Mouse (Mus musculus) 416B (cell line): ENCODE measurements around the gene Pla2g12a.

Experiments
- DNase-seq: peaks from one replicate; pipeline ENCODE4 v3.0.0; 2011; ENCODE audit warnings: low read depth

The Pla2g12a gene

DNA sequence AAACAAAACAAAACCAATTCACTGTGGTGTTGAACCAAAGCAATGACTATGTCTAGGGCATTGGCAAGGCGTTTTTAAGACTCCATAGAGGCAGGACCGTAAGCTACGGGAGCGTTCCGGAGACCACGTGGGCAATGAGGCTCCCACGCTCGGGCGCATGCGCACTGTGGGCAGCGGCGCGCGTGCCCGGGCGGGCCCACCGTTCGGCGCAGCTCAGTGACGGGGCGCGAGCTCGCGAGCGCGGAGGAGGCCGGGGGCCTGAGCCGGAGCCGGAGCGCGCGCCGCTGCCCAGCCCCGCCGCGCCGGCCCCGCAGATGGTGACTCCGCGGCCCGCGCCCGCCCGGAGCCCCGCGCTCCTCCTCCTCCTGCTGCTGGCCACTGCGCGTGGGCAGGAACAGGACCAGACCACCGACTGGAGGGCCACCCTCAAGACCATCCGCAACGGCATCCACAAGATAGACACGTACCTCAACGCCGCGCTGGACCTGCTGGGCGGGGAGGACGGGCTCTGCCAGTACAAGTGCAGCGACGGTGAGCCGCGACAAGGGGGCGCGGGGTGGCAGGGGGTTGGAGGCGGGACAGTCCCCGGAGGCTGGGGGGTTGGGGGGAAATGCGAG is at the start of gene Pla2g12a:
Gene Pla2g12a (plus strand): TSS at position 202 of the 617 bp plus-strand sequence.
- DNase-seq, result peak; percentile 77

DNA sequence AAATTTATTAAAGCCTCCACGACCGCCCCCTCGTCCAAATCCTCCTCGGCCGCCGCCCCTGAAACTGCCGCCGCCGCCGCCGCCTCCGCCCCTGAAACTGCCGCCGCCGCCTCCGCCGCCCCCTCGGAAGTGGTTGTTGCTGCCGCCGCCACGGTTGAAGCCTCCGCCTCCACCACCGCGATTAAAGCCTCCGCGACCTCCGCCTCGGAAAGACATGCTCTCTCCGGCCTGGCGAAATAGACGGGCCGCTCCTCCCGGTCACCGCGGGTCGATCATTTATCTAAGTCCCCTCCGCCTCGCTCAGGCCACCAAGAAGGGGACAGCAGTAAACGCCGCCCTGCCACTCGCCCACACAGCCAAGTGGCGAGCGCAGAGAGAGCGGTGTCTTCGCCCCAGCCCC is 47.8 kb upstream of the Pla2g12a start:
- DNase-seq, result no peak

- peak; percentile 97 for DNase-seq
These were observed 47.3 kb upstream of the Pla2g12a start, which contains the start of gene Gar1 for GRCm38 (mm10) chr3:129831035-129831568. Gene Gar1 (minus strand): TSS chr3:129831396.

GRCm38 (mm10) chr3:129835388-129835934 is 42.9 kb upstream of the Pla2g12a start, which contains the start of gene Cfi:
Gene Cfi (plus strand): TSS chr3:129835884.
- no peak for DNase-seq

GRCm38 (mm10) chr3:129836051-129836697 is 42.2 kb upstream of the Pla2g12a start:
- no peak for DNase-seq

DNA sequence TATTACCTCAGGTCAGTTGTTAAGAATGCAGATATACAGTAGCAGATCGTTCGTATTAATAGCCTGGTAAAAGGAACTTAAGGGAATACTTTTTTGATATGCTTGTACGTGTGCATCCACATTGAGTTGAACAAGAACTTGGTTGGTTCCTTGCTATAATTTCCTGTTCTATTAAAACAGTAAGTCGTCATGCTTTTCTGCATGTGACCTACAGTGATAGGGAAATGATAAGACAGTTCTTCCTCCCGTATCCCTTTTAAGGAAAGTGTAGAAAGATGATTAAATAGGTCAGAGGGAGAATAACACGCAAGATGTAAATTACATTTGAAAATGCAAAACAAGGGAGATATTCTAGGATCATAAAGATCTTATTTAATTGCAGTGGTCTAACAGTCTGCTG is 41.4 kb upstream of the Pla2g12a start:
- DNase-seq, result no peak

DNA sequence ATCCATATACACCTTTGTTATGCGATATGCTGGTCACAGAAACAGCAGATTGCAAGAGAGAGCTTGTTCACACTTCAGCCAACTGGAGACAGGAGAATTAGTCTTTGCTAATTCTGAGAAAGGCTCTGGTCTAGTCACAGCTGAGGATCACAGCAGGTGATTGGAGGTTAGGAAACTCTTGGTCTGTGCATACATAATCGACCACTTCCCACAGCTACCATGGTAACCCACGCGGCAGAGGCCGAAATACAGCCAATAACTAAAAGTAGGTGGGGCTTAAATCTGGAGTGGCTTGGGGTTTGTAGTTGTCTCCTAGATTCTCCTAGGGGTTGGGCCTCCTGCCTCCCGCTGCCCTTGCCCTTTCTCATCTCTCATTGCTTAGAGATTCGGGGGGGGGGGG is 40.4 kb upstream of the Pla2g12a start:
- DNase-seq, result no peak

DNA sequence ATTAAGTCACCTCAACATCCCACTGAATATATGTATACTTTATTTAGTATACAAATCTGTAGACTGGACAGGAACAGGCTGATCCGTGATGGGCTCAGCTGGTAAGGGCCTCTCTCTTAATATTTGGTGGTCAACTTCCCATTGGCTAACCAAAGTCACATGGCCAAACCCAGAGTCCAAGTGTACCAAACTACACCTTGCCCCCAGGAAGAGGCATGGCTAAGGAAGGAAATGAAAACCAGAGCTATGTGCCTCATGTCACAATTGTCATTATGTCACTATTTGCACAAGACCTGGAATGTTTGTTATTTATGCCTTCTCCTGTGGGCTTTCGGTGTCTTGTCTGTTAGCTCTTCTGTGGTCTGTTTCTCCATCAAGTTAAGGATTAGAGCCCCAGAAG is 32.5 kb upstream of the Pla2g12a start:
- DNase-seq, result peak; percentile 48

DNA sequence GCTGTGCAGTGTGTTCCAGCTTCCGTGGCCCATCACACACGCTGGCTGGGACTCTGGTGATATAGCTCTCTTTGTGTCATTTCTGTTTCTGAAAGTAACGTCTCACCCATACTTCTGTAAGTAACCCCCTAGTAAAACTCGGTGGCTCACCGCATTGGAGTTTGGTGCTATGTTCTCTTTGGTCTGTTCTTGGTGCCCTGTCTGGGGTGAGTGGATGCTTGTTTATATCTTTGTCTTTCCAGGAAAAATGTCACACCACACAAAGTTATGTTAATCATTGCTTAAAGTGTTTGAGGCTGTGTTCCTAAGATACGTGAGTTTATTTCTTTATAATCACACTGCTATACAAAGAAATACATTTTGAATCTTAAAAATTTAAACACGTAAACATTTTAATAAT is 31.6 kb upstream of the Pla2g12a start:
- DNase-seq, result no peak

DNA sequence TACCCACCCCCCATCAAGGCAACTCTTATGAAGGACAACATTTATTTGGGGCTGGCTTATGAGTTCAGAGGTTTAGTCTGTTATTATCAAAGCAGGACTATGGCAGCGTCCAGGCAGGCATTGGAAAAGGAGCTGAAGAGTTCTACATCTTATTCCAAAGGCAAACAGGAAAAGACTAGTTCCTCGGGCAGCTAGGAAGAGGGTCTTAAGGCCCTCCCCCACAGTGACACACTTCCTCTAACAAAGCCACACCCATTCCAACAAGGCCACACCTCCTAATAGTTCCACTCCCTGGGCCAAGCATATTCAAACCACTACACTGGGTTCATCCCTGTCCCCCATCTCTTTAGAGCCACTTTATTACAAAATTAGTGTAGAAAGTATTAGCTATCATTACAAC is 15.8 kb upstream of the Pla2g12a start:
- DNase-seq, result peak; percentile 55

DNA sequence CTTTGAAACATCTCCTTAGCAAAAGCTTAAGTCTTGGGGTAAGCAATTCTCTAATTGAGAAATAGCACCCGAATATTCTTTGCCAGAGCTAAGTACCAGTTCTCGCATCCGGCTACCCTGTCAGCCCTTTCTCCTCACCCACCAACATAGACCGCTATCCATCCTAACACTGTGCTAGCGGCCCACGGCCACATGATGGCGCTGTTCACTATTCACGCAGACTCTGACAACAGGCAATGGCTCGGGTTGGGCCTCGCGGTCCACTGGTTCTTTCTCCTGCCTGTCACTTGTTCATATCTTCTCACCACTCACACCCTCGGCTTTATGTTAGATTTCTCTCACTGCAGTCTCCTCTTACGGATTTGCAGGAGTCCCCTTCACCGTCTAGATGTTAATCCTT is 14.7 kb upstream of the Pla2g12a start:
- DNase-seq, result peak; percentile 57

DNA sequence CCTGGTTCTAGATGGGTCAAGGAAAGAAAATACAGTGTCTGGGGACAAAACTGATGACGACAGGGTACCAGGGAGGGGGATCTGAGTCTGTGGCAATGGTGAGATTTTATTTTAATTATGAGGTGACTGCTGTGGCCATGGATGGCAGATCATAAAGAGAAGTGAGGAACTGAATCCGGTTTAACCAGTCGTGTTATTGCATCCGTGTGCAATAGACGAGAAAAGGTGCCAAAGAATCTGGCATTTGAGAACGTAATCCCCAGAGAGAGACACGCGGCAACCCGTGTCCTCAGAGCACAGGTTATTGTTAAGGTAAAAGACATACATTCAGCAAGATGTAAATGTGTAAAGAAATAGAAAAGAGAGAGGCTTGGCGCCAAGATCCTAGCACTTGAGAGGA is 1.1 kb upstream of the Pla2g12a start:
- DNase-seq, result no peak

DNA sequence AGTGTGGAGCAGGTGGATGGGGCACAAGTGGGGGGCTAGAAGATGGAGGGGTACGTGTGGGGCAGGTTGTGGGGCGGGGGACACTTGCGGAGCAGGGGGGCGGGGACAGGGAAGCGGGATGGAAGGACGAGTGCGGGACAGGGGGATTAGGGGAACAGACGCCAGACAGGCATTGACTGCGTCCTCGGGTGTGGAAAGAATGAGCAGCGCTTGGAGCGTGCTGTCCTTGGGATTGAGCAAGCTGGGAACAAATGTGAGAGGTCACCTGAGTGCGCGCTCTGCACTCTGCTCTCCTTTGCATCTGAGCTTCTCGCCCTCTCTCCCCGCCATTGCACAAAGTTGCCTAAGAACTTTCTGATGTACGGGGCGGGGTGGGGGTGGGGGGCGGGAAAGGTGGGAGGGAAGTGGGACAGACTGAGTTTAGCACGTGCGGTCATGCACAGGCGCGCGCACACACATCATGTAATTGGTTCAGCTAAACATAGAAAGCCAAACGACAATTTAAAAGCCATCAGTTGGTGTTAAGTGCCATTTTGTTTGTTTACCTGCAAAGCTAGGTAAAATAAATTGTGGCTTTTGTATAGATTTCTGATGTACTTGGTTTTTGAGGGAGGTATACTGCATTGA is 838 bp downstream of the Pla2g12a start:
- DNase-seq, result peak; percentile 29

DNA sequence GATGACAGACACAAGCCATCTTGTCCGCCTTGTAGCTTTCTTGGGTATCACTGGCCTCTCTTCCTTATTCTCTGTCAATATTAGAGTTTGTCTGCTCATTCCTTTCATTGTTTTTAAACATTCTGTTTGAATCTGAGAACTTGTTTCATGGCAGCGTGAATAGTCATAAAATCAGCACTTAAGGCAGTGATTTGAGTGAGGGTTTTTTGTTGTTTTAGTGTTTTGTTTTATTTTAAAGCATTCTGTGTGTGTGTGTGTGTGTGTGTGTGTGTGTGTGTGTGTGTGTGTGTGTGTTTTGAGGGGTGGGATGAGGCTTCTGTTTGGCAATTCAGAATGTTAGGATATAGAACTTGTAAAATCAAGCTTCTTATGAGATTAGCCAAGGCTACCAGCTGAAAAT is 1.5 kb downstream of the Pla2g12a start:
- no peak for DNase-seq

DNA sequence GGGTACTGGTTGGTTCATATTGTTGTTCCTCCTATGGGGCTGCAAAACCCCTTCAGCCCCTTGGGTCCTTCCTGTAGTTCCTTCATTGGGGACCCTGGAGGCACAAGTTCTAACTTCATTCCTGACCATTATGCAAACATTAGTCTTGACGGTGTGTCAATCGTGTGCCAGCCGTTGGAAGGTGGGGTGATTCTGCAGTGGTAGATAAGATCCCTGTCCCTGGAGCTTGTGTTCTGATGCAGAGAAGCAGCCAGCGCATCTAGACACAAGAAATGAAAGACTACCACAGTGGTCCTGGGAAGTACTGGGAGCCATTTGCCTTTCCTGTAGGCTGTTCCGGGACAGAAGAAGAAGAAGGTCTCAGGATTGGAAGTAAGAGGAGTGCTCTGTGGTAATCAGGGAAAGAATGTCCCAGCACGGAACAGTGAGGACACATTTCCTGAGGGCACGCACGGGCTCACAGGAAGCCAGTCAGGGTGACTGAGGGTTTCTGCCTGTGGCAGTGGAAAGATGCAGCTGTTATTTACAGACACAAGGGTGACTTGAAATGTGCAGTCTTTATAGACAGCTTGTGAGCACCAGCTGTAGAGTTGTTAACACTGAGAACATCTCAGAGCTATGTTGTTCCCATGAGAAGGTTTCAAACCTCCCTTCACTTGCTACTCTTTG is 2.7 kb downstream of the Pla2g12a start:
- DNase-seq, result peak; percentile 40

- DNase-seq, result no peak
These were observed 7.2 kb downstream of the Pla2g12a start for GRCm38 (mm10) chr3:129885577-129885976.

- no peak for DNase-seq
These were observed 8.0 kb downstream of the Pla2g12a start for GRCm38 (mm10) chr3:129886430-129886829.

- no peak for DNase-seq
These were observed 9.5 kb downstream of the Pla2g12a start for GRCm38 (mm10) chr3:129887779-129888517.

DNA sequence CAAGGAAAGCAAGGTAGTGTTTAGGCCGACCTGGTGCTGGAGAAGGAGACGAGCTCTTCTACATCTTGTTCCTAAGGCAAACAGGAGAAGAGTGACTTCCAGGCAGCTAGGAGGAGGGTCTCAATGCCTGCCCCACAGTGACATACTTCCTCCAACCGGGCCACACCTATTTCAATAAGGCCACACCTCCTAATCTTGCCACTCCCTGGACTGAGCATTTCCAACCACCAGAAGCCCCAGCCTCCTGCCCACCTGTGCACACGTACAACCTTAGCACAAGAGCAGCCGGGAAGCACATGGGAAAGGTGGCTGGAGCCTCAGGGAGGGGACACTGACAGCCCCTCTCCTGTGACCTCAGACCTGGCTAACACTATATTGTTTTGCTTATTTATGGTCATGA is 13.6 kb downstream of the Pla2g12a start:
- DNase-seq, result no peak

DNA sequence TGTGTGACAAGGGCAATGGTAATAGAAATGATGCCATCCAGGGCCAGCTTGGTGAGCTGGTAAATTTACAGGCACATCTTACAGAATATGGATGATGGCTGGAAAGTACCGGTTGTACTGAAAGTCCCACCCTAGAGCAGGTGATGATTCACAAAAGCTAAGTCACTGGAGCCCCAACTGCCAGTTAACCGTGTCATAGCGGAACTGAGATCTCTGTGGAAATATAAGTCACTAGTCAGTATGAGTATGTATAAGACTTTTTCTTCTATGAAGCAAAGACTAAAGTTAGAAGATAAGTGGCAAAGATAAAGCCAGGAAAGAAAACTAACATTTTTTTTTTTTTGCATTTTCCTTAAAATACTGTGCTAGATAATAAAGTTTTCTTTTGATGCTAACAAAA is 14.7 kb downstream of the Pla2g12a start:
- DNase-seq, result no peak

DNA sequence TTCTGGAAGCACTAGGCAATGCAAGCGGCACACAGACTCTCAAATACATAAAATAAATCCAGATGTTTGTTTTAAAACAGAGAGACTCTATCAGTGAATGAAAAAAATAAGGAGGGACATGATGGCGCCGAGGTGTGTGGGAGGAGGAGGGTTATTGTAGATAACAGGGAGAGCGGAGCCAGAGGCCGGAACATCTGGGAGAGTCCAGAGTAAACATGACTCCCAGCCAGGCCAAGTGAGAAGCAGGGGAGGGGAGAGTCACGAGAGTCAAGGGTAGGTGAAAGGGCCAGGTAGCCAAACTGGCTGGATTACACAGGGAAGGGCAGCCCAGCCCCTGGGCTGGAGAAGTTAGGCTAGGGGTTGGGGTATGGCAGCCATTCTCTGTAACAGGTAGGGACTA is 18.2 kb downstream of the Pla2g12a start:
- DNase-seq, result no peak

DNA sequence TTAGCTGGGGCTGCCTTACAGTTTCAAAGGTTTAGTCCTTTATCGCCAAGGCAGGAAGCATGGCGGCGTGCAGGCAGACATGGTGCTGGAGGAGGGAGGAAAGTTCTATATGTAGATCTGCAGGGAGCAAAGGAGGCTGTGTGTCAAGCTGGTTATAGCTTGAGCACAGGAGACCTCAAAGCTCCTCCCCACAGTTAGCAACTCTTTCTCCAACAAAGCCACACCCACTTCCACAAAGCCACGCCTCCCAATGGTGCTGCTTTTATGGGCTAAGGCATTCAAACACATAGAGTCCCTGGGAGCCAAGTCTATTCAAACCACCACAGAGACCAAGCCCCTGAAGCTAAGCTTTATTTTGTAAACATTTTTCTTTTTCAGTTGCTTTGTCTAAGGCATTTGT is 20.5 kb downstream of the Pla2g12a start:
- DNase-seq, result peak; percentile 16
